Mouse (Mus musculus): ENCODE data around the gene Tmprss5. TPM values are rescaled to one million over a fixed set of nuclear protein-coding genes. Genes with fewer than 3 reads are reported as not detected.

The Tmprss5 gene
- not detected in 2 replicates for polyA plus RNA-seq (2015; fragmentation: Nextera tagmentation; extraction: Ambion mirVana)

DNA sequence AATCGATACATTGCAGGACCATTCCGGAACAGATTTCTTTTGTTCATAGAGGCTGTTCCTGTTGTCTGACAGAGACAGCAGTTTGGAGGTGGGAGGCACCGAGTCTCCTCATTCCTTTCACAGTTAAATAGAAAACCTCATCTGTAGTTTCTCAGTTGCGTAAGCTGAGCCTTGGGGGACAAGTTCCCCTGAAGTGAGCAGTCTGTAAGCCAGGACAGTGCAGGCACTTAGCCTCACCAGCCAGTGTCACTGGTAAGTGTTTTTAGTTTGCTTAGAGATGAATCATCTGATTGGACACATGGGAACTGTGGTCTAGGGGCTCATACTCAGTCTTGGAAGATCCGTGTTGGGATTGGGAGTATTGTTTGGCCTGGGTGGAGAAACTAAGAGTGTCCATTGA is at the start of gene Tmprss5:
Gene Tmprss5, plus strand, starts transcription at position 154 of the 400 bp plus-strand sequence.
- Histone ChIP-seq H3K9me3 (replicated peaks; ENCODE audit: control insufficient read depth, low read length) (no peaks in the 10 kb centered on the region), H3K27me3 (ENCODE audit: control insufficient read depth, insufficient read depth, low read depth, low read length) (no peaks in the 10 kb centered on the region), H3K36me3 (ENCODE audit: control insufficient read depth, insufficient read depth) (peaks cover 13% of the 10 kb centered on the region), H3K27ac (ENCODE audit: low read length) (no peak within 1 kb of the TSS), H3K4me3 (ENCODE audit: low read depth, low read length) (no peak within 1 kb of the TSS), H3K9ac (ENCODE audit: low read depth, low read length) (no peak within 1 kb of the TSS), H3K4me1 (ENCODE audit: control insufficient read depth, low read depth, low read length) (no peaks in the 10 kb centered on the region), H3K4me2 (ENCODE audit: low read depth, low read length) (no peak within 1 kb of the TSS)
- WGBS (ENCODE audit: insufficient replicate concordance), result 76% methylated on average over 5 of the region's 5 CpGs
- ATAC-seq (ENCODE audit: low read depth), result no peak

DNA sequence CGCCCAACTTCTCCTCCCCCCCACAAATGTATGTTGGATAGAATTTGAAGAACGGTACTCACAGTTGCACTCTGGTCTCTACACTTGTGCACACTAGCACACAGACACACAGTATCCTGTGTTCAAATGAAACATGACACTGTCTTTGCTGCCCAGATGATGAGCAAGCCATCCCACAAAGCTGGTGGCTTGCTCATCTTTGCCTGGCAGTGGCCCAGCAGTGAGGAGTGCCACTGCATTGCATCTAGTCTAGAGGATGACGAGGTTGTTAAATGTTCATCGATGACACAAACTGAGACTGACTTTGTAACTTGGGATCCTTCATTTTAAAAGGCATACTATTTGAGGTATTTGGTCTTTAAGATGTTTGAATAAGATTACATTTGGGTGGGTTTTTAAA is 46.3 kb upstream of the Tmprss5 start:
- H3K4me2 ChIP-seq (ENCODE audit: low read depth, low read length), result no peak overlapping the region
- no peaks in the 10 kb centered on the region for H3K4me1 ChIP-seq (ENCODE audit: control insufficient read depth, low read depth, low read length)
- no peak overlapping the region for H3K27ac ChIP-seq (ENCODE audit: low read length)
- H3K9me3 ChIP-seq (replicated peaks; ENCODE audit: control insufficient read depth, low read length), result no peaks in the 10 kb centered on the region
- WGBS (ENCODE audit: insufficient replicate concordance), result 74% methylated on average over 4 of the region's 4 CpGs
- H3K4me3 ChIP-seq (ENCODE audit: low read depth, low read length), result no peak overlapping the region
- H3K9ac ChIP-seq (ENCODE audit: low read depth, low read length), result no peak overlapping the region
- peaks cover 4% of the 10 kb centered on the region for H3K36me3 ChIP-seq (ENCODE audit: control insufficient read depth, insufficient read depth)
- no peak for ATAC-seq (ENCODE audit: low read depth)
- H3K27me3 ChIP-seq (ENCODE audit: control insufficient read depth, insufficient read depth, low read depth, low read length), result no peaks in the 10 kb centered on the region

DNA sequence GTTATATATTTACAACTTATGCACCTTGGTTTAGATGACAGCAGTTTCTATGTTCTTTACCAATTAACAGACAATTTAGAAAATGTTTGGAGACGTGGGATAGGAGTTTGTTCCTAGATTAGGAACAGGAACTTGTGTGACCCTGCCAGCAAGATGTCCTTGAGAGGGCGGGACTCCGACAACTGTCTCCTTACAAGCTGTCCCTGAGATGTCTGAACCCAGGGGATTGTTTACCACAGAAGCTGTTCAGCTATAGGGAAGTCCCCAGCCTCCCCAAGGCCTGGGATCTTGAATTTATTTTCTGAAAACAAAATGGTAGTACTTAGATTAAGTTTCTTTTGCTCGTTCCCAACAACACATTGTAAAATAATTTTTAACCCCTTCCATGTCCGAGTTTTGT is 30.2 kb upstream of the Tmprss5 start:
- no peaks in the 10 kb centered on the region for H3K9me3 ChIP-seq (replicated peaks; ENCODE audit: control insufficient read depth, low read length)
- no peak overlapping the region for H3K4me2 ChIP-seq (ENCODE audit: low read depth, low read length)
- no peaks in the 10 kb centered on the region for H3K4me1 ChIP-seq (ENCODE audit: control insufficient read depth, low read depth, low read length)
- WGBS (ENCODE audit: insufficient replicate concordance), result 49% methylated on average over 5 of the region's 5 CpGs
- no peaks in the 10 kb centered on the region for H3K36me3 ChIP-seq (ENCODE audit: control insufficient read depth, insufficient read depth)
- no peak for ATAC-seq (ENCODE audit: low read depth)
- H3K9ac ChIP-seq (ENCODE audit: low read depth, low read length), result no peak overlapping the region
- H3K4me3 ChIP-seq (ENCODE audit: low read depth, low read length), result no peak overlapping the region
- no peak overlapping the region for H3K27ac ChIP-seq (ENCODE audit: low read length)
- no peaks in the 10 kb centered on the region for H3K27me3 ChIP-seq (ENCODE audit: control insufficient read depth, insufficient read depth, low read depth, low read length)

DNA sequence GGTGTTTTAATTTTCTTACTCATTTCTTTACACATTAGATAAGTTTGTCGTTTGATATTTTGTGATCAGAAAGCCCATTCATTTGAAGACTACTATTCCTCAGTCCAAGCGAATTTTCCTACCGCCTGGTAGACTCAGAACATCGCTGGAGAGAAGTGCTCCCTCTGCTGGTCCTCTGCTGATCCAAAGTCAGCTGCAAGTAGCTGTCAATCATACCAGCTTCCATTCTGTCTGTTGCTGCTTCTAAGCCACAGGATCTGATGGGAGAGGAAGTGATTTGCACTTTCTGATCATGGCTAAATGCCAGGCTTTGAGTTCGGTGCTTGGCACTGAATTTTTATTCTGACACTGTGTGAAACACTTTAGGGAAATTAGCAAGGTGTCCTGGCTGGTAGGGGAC is 29.7 kb upstream of the Tmprss5 start:
- Histone ChIP-seq H3K4me3 (ENCODE audit: low read depth, low read length) (no peak overlapping the region), H3K9ac (ENCODE audit: low read depth, low read length) (no peak overlapping the region), H3K9me3 (replicated peaks; ENCODE audit: control insufficient read depth, low read length) (no peaks in the 10 kb centered on the region), H3K27ac (ENCODE audit: low read length) (no peak overlapping the region), H3K27me3 (ENCODE audit: control insufficient read depth, insufficient read depth, low read depth, low read length) (no peaks in the 10 kb centered on the region), H3K4me1 (ENCODE audit: control insufficient read depth, low read depth, low read length) (peaks cover 2% of the 10 kb centered on the region), H3K36me3 (ENCODE audit: control insufficient read depth, insufficient read depth) (no peaks in the 10 kb centered on the region), H3K4me2 (ENCODE audit: low read depth, low read length) (no peak overlapping the region)
- no peak for ATAC-seq (ENCODE audit: low read depth)
- 7% methylated on average over 5 of the region's 5 CpGs for WGBS (ENCODE audit: insufficient replicate concordance)

DNA sequence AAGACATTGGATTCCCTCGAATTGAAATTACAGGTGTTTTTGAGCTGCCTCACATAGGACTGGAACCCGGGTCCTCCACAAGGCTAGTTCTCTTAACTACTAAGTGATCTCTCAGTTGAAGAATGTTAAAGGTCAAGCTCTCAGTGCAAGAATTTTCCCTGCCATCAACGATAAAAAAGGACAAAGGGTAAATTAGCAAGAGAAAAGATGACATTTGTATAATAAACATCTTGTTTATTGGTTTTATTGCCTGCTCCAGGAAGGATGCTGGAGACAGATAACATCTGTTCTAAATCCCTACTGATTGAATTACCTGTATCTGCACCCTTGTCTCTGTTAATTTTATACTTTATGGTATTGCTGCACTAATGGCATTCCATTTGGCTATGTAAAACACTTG is 27.0 kb upstream of the Tmprss5 start:
- Histone ChIP-seq H3K4me2 (ENCODE audit: low read depth, low read length) (no peak overlapping the region), H3K36me3 (ENCODE audit: control insufficient read depth, insufficient read depth) (peaks cover 2% of the 10 kb centered on the region), H3K4me3 (ENCODE audit: low read depth, low read length) (no peak overlapping the region), H3K9ac (ENCODE audit: low read depth, low read length) (no peak overlapping the region), H3K4me1 (ENCODE audit: control insufficient read depth, low read depth, low read length) (peaks cover 7% of the 10 kb centered on the region), H3K9me3 (replicated peaks; ENCODE audit: control insufficient read depth, low read length) (no peaks in the 10 kb centered on the region), H3K27me3 (ENCODE audit: control insufficient read depth, insufficient read depth, low read depth, low read length) (no peaks in the 10 kb centered on the region), H3K27ac (ENCODE audit: low read length) (no peak overlapping the region)
- ATAC-seq (ENCODE audit: low read depth), result no peak
- 56% methylated on average over 3 of the region's 3 CpGs for WGBS (ENCODE audit: insufficient replicate concordance)

DNA sequence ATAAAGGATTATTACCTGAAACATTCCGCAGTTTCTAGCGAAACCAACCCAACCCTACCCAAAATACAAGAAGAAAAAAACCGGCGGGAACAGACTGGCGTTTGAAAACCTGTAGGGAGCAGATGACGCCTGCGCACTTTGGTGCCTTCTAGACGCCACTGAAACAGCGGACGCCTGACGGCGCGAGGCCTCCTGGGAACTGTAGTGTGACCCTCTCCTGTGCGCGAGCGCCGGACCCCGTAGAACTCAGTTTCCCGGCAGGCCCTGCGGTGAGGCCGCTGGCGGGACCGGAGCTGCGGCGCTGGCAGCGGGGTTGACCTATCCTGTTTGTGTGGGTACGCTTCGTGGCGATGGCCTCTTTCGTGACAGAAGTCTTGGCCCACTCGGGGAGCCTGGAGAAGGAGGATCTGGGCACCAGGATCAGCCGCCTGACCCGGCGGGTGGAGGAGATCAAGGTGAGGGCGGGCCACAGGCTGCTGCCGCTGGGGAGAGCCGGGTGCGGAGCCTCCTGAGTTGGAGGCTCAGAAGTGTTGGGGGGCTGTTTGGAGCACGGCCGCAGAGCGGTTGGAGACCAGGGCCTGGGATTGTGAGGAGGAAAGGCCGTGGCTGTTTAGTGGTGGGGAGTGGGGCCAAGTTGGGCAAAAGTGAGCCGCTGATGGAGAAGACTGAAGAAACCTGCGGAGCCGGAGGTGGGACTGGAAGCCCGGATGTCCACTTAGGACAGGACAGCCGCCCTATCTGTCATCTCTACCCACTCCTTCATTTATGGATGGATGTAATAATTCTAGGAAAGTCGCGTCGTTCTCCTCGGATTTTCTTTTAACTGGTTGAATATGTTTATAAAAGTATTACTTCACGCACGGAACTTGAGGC is 25.5 kb upstream of the Tmprss5 start, which contains the start of gene Zw10:
Gene Zw10, plus strand, starts transcription at position 281 of the 873 bp plus-strand sequence.
- Histone ChIP-seq H3K9ac (ENCODE audit: low read depth, low read length) (peak within 1 kb of the TSS; percentile 90), H3K4me3 (ENCODE audit: low read depth, low read length) (peak within 1 kb of the TSS; percentile 87), H3K4me1 (ENCODE audit: control insufficient read depth, low read depth, low read length) (peaks cover 7% of the 10 kb centered on the region), H3K36me3 (ENCODE audit: control insufficient read depth, insufficient read depth) (peaks cover 2% of the 10 kb centered on the region), H3K27me3 (ENCODE audit: control insufficient read depth, insufficient read depth, low read depth, low read length) (no peaks in the 10 kb centered on the region), H3K4me2 (ENCODE audit: low read depth, low read length) (peak within 1 kb of the TSS; percentile 70), H3K9me3 (replicated peaks; ENCODE audit: control insufficient read depth, low read length) (no peaks in the 10 kb centered on the region), H3K27ac (ENCODE audit: low read length) (peak within 1 kb of the TSS; percentile 58)
- ATAC-seq (ENCODE audit: low read depth), result peak; percentile 100
- WGBS (ENCODE audit: insufficient replicate concordance), result under 1% methylated on average over 53 of the region's 53 CpGs

DNA sequence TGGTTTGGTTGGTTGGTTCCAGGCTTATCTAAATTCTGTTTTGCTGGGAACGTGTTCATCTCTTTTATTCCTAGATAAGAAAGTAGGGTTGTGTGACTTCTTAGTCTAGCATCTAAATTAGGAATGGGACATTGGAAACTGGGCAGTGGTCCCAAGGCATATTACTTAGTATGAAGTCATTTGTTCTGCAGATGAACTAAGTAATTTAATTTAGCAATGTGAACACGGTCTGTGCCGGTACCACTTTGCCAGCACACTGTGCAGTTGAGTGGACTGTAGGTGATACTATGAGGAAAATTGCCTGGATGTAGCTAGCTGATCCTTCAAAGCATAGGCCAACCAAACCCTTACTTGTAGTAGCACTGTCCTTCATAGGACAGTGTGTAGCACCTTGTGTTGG is 4.2 kb upstream of the Tmprss5 start:
- 81% methylated on average over 3 of the region's 3 CpGs for WGBS (ENCODE audit: insufficient replicate concordance)

DNA sequence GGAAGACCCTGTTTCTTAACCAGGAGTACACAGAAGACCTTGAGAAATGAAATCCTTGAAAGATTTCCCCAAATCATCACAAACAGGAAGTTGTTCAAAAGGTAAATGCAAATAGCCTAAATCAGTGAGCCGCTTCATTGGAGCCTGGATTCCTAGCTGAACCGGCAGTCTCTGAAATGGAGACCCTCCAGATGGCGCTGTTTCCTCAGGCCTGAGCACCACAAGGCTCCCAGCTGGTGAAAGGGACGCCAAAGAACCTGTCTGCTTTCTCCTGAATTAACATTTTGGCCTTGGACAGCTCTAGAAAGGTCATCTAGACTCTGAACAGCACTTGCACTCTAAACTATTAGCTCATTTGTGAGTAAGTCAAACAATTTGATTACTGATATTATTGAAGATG is 501 bp downstream of the Tmprss5 start:
- no peak for ATAC-seq (ENCODE audit: low read depth)
- 33% methylated on average over 4 of the region's 4 CpGs for WGBS (ENCODE audit: insufficient replicate concordance)
- Histone ChIP-seq H3K36me3 (ENCODE audit: control insufficient read depth, insufficient read depth) (peaks cover 13% of the 10 kb centered on the region), H3K9ac (ENCODE audit: low read depth, low read length) (no peak overlapping the region), H3K4me3 (ENCODE audit: low read depth, low read length) (no peak overlapping the region), H3K4me1 (ENCODE audit: control insufficient read depth, low read depth, low read length) (no peaks in the 10 kb centered on the region), H3K27me3 (ENCODE audit: control insufficient read depth, insufficient read depth, low read depth, low read length) (no peaks in the 10 kb centered on the region), H3K4me2 (ENCODE audit: low read depth, low read length) (no peak overlapping the region), H3K27ac (ENCODE audit: low read length) (no peak overlapping the region), H3K9me3 (replicated peaks; ENCODE audit: control insufficient read depth, low read length) (no peaks in the 10 kb centered on the region)

More for the DNA sequence above, 4.2 kb upstream of the Tmprss5 start:
- Histone ChIP-seq H3K9me3 (replicated peaks; ENCODE audit: control insufficient read depth, low read length) (no peaks in the 10 kb centered on the region), H3K4me3 (ENCODE audit: low read depth, low read length) (no peak overlapping the region), H3K4me1 (ENCODE audit: control insufficient read depth, low read depth, low read length) (no peaks in the 10 kb centered on the region), H3K9ac (ENCODE audit: low read depth, low read length) (no peak overlapping the region), H3K36me3 (ENCODE audit: control insufficient read depth, insufficient read depth) (peaks cover 33% of the 10 kb centered on the region), H3K27me3 (ENCODE audit: control insufficient read depth, insufficient read depth, low read depth, low read length) (no peaks in the 10 kb centered on the region), H3K27ac (ENCODE audit: low read length) (no peak overlapping the region), H3K4me2 (ENCODE audit: low read depth, low read length) (no peak overlapping the region)
- ATAC-seq (ENCODE audit: low read depth), result no peak

DNA sequence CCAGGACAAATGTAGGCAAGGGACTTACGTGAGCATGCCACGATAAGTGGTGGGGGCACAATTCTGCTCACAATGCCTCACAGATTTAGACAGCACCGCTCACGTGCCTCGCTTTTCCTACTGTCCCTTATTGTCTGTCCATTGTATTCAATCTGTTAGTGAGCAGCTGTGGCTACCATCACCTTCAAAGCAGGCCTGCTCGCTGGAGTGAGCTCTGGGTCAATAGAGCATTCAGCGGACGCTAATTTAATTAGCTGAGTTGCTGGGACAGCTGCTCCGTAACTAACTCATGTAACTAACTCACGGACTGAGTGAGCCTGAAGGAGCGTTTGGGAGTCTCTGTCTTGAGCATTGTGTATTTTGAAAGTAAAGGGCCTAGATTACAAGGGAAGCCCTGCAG is 6.3 kb downstream of the Tmprss5 start:
- Histone ChIP-seq H3K9ac (ENCODE audit: low read depth, low read length) (no peak overlapping the region), H3K36me3 (ENCODE audit: control insufficient read depth, insufficient read depth) (no peaks in the 10 kb centered on the region), H3K27me3 (ENCODE audit: control insufficient read depth, insufficient read depth, low read depth, low read length) (no peaks in the 10 kb centered on the region), H3K4me3 (ENCODE audit: low read depth, low read length) (no peak overlapping the region), H3K9me3 (replicated peaks; ENCODE audit: control insufficient read depth, low read length) (no peaks in the 10 kb centered on the region), H3K4me2 (ENCODE audit: low read depth, low read length) (no peak overlapping the region), H3K4me1 (ENCODE audit: control insufficient read depth, low read depth, low read length) (no peaks in the 10 kb centered on the region), H3K27ac (ENCODE audit: low read length) (no peak overlapping the region)
- no peak for ATAC-seq (ENCODE audit: low read depth)
- WGBS (ENCODE audit: insufficient replicate concordance), result 68% methylated on average over 11 of the region's 11 CpGs

Data from liver, embryonic 16.5 days (tissue).